Mouse (Mus musculus) retina, postnatal 7 days (tissue): ENCODE data around the gene Rab8b.
A peak's percentile ranks its signal among the peaks of the same experiment; 100 is the strongest.
"Not testable (repeated sequence)": the region's sequence is repeated elsewhere in the genome, so short reads cannot be mapped to it uniquely, and the experiment has no call there.

Experiments used
- DNase-seq: peaks from one replicate; pipeline ENCODE4 v3.0.0-alpha.2; 2012; ENCODE audit warnings: low read depth, low spot score

The Rab8b gene

DNA sequence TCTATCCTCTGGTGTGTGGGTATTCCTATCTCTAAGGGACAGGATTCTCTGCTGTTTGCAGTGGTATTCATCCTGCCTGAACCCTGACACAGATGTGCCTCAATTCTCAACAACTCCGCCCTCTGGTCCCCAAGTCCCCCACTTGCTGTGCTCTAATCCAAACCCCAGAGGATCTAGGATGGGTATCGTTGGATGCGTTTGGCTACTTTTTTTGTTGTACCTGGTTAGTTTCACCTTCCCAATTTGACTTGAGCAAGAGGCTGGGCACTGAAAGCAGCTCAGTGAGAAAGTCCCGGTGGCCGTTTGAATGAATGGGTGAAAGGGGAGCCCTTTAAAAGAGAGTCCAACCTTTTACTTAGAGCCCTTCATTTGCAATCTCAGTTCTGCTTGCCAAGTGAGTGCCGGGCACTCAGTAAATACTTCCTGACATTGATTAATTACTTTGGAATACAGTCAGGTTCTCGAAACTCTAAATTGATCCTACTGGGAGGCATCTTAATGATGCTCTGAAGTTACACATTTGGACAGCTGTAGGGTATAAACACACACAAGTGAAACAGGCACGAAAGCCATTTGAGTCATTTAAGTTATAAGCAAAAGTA is 32.1 kb downstream of the Rab8b start:
- no peak for DNase-seq

DNA sequence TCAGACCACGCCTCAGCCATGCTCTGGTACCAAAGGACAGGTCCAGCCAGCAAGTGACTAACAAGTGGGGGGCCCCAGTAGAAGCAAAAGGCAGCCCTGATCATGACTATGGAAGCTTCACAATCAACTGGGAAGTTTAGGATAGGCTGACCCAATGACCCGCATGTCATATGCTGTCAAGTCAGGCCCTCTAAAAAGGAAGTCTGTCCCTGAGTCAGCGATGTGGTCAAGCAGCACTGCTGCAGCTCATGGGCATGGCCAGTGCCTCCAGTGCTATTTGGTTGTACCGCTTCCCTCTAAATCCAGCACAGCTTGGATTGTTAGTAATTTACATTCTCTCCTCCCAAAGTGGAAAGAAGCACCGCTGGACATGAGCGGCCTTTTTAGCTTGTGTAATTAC is 32.7 kb downstream of the Rab8b start:
- DNase-seq = no peak

DNA sequence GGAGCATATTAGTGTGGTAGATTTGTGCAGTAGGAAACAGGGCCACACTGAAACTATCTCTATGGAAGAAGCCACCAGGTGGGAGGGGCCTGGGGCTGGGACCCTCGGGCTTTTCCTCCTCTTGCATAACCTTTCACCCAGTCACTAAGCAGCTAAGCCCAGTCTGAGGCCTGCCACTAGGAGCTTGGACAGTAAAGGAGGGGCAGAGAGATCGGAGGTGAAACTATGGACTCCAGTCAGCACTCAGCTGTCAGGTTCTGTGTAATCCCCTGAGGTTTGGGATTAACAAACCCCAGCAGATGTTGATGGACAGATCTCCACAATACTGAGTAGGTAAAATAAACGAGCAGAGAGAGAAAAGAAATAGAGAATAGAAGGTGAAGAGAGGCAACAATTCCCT is 33.1 kb downstream of the Rab8b start:
- peak; percentile 35 for DNase-seq

DNA sequence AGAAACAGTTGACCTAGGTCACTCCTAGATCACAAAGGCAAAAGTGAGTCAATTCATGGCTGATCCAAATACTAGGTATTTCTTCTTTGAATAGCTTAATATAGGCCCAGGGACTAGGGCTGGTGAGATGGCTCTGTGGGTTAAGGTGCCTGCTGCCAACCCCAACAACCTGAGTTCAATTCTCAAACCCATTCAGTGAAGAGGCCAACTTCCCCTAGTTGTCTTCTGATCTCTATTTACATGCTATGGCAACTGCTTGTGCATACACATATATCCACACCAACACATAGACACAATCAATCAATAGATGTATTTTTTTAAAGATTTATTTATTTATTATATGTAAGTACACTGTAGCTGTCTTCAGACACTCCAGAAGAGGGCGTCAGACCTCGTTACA is 34.9 kb downstream of the Rab8b start:
- DNase-seq = no peak

DNA sequence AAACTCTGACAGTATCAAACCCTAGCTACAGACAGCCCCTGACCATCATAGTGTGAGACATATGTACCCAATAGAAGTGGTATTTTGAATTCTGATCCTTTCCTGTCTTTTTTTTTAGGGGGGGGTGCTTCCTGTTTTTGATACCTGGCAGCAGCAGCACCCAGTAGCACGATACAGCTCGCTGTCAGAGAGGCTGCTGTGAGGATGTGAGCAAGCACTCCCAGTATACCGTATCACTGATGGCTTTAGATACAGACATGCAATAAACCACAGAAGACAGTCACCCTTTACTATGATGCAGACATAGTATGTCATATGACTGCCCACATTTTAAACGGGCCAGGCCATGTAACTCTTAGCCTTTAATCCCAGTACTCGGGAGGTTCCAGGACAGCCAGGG is 36.0 kb downstream of the Rab8b start:
- DNase-seq = no peak

DNA sequence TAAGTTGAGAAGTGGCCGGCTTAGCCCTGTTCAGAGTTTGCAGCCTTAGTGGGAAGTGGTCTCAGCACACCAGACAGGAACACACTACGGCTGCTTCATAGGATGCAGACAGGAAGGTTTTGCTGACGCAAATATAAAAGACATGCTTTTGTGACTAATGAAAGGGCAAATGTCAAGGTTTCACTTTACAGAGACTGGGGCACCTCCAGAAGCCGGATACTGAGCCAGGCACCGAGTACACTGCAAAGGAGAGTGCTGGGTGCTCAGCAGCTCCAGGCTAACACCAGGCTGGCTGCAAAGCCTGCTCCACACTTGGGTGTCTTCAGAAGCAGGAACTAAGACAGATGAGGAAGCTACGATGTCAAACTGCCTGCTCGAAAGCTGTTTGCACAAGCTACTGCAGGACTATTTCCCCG is 37.1 kb downstream of the Rab8b start:
- no peak for DNase-seq

DNA sequence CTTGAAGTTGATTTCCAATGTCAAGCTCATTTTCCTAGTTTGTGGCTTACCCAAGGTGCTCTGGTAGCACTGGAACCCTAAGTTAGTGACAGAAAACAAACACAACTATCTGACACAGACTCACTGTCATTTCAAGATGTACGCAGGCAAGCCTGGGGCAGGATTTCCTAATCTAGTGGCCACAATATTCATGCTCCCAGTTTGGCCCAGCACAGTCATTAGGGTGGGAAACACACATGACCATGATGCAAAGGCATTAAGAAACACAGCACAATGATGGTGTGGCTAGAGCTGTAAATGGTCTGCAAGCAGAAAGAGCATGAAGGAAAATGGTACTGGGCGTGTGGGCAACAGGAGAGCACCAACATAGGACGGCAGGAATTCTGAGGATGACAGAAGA is 37.6 kb downstream of the Rab8b start:
- DNase-seq = no peak

DNA sequence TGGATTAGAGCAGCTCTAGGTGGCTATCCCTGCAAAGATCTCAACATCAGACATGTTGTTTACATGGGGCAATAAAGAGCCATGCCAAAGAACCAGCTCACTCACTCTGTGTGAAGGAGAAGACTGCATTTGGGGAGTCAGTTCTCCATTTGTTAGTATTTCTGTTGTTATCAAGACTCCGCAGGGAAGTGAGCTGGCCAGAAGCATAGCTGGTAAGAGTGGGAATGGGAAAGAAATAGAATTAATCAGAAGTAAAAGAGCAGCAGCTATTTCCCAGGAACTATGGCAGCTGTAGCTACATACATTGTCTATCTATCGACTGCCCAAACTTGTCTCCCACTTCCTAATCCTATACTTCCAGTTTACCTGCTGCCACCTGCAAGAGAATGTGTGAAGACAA is 38.7 kb downstream of the Rab8b start:
- DNase-seq = no peak

DNA sequence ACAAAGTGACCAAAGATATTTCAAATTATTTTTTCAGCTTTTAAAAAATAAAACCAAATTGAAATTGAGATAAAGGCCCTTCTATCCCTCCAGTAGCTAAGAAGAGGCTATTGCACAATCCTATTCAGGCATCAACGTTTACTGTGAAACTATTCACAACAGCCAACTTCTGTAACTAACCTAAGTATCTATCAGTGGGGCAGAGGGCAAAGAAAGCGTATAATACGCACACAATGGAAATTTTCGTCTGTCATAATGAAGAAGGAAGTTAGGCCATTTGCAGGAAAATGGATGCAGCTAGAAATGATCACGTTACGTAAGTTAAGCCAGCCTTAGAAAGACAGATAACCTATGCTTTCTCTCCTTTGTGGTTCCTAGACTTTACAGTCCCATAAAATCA is 40.0 kb downstream of the Rab8b start:
- DNase-seq = no peak

DNA sequence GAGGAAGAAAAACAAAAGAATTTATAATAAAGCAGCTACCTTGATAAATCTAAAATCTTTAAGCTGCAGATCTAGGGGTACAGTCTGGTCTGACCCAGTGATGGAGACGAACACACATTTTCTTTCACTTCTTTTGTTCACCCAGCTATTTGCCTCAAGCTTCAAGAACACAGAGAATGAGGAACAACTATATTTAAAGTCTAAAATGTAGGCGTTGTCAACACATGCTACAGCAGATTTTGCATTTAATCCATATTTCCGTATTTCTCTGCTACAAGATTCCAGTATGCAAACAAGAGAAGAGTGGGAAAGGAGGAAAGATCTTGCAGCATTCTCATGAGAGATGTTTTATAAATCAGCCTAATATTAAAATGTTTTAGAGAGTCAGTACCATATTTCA is 40.6 kb downstream of the Rab8b start:
- no peak for DNase-seq

DNA sequence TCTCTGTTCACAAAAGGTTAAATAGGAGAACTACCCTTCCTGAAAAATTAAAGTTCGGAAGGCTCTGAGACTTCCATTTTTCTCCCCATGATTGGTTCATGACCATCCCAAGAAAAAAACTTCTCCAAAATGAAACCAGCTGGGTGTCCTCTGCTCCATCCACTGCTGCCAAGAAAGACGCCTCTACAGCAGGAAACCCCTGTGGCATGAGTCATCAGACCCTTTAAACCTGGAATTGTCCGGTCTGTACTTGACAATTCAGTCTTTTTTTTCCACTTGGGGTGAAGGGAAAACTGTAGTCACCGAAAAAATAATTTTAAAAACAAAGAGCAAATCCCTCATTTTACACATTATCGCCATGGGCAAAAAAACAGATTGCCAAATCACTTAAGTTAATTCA is 42.9 kb downstream of the Rab8b start:
- DNase-seq = no peak

DNA sequence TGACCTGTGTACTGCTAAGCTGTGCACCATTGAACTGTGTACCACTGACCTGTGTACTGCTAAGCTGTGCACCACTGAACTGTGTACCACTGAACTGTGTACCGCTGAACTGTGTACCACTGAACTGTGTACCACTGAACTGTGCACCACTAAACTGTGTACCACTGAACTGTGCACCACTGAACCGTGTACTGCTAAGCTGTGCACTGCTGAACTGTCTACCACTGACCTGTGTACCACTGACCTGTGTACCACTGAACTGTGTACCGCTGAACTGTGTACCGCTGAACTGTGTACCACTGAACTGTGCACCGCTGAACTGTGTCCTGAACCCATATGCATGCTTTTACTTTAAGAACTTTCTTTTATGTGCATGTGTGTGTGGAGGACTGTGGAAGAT is 45.2 kb downstream of the Rab8b start:
- DNase-seq = no peak

DNA sequence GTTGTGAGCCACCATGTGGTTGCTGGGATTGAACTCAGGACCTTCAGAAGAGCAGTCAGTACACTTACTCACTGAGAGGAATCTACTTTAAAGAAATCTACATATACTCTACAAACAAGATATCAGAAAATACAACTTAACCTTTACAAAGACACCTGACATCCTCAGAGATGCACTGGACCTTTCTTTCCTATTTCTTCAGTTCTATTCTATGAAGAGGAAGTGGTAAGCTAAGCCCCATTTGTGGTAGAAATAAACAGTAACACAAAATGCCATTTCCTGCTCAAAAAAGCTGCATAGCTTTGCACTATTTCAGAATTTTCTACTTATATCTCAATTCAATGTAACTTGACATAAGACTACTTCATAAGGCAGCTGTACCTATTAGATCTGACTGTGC is 46.0 kb downstream of the Rab8b start:
- DNase-seq = no peak

DNA sequence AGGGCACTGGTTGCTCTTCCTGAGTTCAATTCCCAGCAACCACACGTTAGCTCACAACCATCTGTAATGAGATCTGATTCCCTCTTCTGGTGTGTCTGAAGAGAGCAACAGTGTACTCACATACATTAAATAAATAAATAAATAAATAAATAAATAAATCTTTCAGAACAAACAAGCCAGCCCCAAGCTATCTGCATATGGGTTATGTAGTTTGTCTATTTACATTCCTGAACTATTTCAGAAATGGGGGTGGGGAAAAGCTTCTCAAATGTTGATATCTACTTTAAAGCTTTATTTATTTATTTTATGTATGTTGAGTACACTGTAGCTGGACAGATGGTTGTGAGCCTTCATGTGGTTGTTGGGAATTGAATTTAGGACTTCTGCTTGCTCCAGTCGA is 46.5 kb downstream of the Rab8b start:
- DNase-seq = not testable (repeated sequence)

DNA sequence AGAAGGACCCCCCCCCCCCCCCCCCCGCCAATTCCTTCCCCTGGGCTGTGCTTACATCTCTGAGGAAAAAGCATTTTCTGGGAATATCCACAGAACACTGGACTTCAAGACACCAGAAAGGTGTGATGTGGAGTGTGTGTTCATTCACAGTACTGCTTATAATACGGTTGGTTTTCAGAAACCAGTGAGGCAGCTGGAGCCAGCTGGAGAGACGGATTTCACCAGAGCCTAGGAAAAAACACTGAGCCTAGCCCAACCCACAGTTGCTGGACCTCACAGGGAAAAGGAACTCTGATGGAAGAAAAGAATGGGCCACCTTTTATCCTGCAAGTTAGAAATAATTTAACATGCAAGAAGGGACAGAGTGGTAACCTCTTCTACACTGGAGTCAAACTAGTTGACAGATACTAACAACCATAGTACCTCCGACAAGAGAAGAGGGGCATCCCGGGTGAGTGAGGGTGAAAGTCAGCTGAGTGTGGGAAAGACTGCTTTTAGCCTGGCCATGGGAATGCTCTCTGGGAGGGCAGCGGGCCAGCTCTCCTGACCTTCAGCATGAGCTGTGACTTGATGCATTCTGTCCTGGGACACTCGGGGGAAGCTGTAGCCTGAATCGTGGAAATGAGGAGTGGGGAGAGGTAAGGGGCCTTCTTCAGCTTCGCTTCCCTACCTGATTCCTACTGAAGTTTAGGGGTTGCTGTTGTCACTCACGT is 47.3 kb downstream of the Rab8b start:
- no peak for DNase-seq

DNA sequence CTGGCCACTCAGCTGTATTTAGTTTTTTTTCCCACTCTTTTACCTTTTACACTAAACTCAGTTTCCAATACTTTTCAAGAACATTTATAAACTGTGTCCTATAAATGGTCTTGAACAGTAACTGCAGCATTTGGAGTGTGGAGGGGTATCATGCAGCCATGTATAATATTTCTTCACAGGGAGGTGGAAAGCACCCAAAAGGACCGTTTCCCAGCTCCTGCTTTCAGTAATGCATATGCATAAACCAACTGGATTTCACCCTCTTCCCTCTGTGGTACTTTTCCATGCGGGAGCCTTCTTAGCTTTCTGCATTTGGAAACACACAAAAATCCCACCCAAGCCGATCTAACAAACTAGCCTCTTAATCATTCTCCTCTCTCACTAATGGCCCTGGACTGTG is 54.8 kb downstream of the Rab8b start:
- DNase-seq = no peak

DNA sequence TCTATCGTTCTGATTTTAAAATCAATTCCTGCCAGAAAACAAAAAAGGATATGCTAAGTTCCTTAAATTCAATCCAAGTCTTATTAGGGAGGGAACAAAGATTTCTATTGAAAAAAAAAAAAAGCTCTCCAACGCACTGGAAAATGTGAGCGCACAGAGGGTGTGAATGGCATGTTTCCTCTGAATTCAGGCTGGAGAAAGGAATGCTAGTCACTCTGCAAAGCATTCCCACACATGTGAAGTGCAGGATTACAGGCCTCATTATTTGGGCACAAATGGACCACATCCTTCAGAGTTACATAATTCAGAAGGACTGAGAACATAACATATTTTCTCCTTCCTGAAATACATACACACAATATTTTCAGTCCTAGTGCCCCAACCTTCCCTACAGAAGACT is 56.0 kb downstream of the Rab8b start:
- no peak for DNase-seq

DNA sequence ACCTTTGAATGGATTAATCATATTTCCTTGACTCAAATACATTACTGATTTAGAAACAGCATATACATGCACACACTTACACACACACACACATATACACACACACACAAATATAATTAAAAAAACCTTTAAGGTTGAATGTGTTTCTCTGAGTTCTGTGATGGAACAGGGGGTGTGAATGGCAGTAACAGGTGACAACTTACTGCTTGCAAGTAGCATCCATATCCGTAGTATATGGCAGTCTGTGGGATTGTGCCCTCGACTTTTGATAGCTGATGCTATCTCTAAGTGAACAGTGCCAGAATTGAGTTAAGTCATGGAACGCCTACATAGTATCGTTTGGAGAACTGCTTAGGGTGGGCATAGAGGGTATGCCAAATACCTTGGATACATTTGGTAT is 57.3 kb downstream of the Rab8b start:
- DNase-seq = no peak

DNA sequence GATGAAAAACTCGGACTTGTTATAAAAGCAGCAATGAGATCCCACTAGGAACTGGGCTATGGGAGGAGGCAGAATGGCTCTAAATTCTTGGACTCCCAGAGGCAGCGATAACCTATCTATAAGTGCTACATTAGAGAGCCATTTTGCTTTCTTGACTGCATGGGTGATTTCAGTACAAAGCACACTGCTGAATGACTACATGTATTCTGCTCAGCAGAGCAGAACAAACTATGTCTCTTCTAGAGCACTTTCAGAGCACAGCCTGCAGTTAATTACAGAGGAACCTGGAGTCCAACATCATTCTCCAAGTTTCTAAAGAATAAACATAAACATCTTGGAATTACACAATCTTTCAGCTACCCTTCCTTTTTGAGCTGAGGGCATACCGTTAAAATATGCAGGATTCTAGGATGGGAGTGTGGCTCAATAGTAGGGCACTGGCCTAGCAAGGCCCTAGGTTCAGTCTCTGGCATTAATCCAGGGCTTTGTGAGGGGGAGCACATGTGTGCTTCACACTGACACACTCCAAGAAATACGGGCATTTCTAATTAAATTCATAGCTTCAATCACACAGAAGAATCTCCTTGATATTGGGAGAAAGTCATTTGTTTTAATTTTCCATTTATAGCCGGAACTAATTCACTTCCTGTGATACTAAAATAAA is 58.3 kb downstream of the Rab8b start:
- DNase-seq = no peak

DNA sequence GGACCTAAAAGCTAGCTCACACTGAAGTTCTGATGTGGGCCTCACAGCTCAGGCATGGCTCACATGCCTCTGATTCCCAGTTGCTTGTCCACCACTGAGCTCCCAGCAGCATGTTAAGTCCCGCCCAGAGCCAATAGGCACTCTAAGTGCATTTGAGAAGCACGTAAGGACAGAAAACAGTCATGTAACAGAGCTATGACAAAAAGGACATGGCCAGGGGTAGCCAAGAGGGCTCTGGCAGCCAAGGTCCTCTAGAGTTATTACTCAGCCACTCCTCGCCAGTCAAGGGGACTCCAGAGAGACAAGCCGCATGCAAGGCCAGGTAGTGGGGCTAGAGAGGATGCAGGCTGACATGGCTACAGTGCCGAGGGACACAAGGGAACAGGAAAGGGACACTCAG is 60.0 kb downstream of the Rab8b start:
- no peak for DNase-seq

DNA sequence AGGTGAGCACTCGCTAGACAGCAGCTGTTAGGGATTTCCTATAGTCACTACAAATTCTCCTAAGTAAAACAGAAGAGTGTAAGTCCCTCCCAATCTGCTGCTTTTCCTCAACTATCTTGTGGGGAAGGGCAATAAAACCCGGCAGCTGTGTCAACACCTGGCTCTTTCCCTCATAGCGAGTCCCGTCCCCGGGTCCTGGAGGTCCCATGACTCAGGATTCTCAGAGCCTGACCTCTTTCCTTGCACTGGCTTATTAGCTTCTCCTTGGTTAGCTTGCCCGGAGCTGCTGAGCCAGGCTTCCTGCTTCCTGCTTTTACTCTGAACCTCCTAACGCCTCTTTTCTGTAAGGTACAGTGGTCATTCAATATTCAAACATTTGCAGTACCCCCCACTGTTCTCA is 63.6 kb downstream of the Rab8b start:
- DNase-seq = no peak

DNA sequence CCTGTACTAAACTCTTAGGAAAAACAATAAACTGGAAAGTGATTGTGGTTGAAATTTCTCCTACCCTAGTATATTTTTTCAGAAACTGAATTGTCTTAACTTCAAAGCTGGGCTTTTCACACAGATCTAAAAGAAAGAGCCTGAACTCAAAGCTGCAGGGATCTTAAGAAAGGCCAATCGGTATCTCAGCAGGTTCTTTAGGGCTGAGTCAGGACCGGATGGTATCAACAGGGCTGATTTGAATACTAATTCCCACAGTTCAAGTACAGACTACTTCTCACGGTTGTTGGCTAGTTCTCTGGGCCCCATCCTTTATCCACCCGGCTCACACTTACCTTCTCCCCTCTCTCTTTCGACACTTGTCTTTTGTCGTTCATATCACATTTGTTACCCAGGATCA is 66.9 kb downstream of the Rab8b start:
- no peak for DNase-seq

DNA sequence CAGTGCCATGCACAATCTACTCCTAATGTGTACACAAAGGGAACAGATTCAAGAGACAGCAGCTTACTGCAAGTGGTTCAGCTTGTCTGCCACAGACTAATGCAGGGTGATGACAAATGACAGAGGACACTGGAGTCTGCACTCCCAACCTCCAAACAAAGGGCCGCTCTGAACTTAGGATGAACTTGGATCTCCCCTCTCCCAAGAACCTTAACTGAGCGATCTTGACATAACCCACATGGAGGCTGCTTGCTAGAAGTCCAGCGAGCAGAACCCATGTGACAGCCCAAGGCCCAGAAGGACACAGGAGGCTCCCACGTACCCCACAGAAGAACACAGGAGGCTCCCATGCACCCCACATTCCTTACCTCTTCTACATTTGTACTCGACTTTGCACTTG is 68.5 kb downstream of the Rab8b start:
- DNase-seq = no peak
